Mouse (Mus musculus) olfactory bulb, adult 2 months (tissue): ENCODE data around the gene 4921524J17Rik.

Source experiments
- CTCF ChIP-seq: fragments of 200-500 bp; IDR thresholded peaks from 2 replicates; pipeline ENCODE4 v1.5.1; 2012; ENCODE audit warnings: low read depth, mild to moderate bottlenecking, low read length, moderate library complexity; ENCODE audit not compliant: insufficient read depth
- POLR2A ChIP-seq: fragments of 200-500 bp; IDR thresholded peaks from 2 replicates; pipeline ENCODE4 v1.6.1; 2012; ENCODE audit warnings: mild to moderate bottlenecking, low read depth, low read length, moderate library complexity; ENCODE audit not compliant: insufficient read depth

DNA sequence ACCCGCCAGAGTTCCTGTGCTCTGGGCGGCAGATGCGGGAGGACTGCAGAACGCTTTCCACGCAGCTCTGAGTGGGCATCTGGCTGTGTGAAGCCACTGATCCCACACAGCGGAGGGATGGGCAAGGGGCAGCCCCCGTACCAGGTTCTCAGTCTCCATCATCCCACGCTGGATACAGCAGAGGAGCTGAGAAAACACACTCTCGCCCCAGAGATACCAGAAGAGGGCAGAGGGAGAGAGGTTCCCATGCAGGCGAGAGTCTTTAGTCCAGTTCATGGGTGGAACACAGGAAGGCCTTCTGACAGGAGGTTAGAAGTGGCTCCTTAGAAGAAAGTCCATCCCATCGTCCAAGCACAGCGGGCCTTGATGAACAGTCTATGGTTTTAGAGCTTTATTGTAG, 2.2 kb upstream of the 4921524J17Rik start:
- TF ChIP-seq CTCF (no peak), POLR2A (no peak)
